Mouse (Mus musculus) 416B (cell line): ENCODE measurements at regions not wholly inside any gene's neighbourhood (a gene's known extent, or its start where the extent isn't known, plus 50 kb on each side); places are given as distances from the start of the nearest gene placed in this dataset.

Experiments
- DNase-seq: peaks from one replicate; pipeline ENCODE4 v3.0.0; 2011; ENCODE audit warnings: low read depth

- DNase-seq = no peak
Measured at GRCm38 (mm10) chr5:132654382-132654781, 111.2 kb upstream of the Auts2 start.

- DNase-seq = no peak
Measured at GRCm38 (mm10) chr5:132653694-132654300, 110.7 kb upstream of the Auts2 start.

GRCm38 (mm10) chr5:132652201-132652600 lies 109.1 kb upstream of the Auts2 start:
- no peak for DNase-seq

GRCm38 (mm10) chr5:132649771-132650170 lies 106.6 kb upstream of the Auts2 start:
- DNase-seq = no peak

- no peak for DNase-seq
Measured at GRCm38 (mm10) chr5:132648751-132649150, 105.6 kb upstream of the Auts2 start.

- DNase-seq = no peak
Measured at GRCm38 (mm10) chr5:132644646-132645172, 101.6 kb upstream of the Auts2 start.

GRCm38 (mm10) chr5:132643270-132643669 lies 100.1 kb upstream of the Auts2 start:
- DNase-seq = no peak

- no peak for DNase-seq
Measured at GRCm38 (mm10) chr5:132633198-132633884, 90.2 kb upstream of the Auts2 start.

GRCm38 (mm10) chr5:132621751-132622150 lies 78.6 kb upstream of the Auts2 start:
- no peak for DNase-seq

GRCm38 (mm10) chr5:132617241-132617640 lies 74.1 kb upstream of the Auts2 start:
- no peak for DNase-seq

GRCm38 (mm10) chr5:132609251-132609650 lies 66.1 kb upstream of the Auts2 start:
- DNase-seq = no peak

- no peak for DNase-seq
Measured at GRCm38 (mm10) chr5:132606216-132606615, 63.1 kb upstream of the Auts2 start.

- DNase-seq = no peak
Measured at GRCm38 (mm10) chr5:132594796-132595195, 51.7 kb upstream of the Auts2 start.
